Comparison of ENCODE assay signal across 8 mouse cellular contexts in genomic region chr13:109440881-109441280, GRCm38 (mm10).
DNase-seq lines count a peak whose midpoint lies in the region; ATAC-seq and TF ChIP-seq lines count a peak whose summit lies in the region.

No protein-coding gene starts in this region.

- no peaks in the 10 kb centered on the region for H3K27me3 ChIP-seq in hindbrain, embryonic 11.5 days (ENCODE audit: control insufficient read depth, insufficient read depth, low read length)
- no peaks in the 10 kb centered on the region for H3K27me3 ChIP-seq in lung, embryonic 16.5 days (ENCODE audit: control insufficient read depth, insufficient read depth, low read depth, low read length)
- H3K27me3 ChIP-seq in thymus, adult 2 months (ENCODE audit: control insufficient read depth, insufficient read depth, low read length) = no peaks in the 10 kb centered on the region

- H3K9me3 ChIP-seq in hindbrain, embryonic 11.5 days (ENCODE audit: control insufficient read depth, low read length) = no peaks in the 10 kb centered on the region
- no peaks in the 10 kb centered on the region for H3K9me3 ChIP-seq in lung, embryonic 16.5 days (ENCODE audit: control insufficient read depth, low read length)

- DNase-seq in Muller cell, postnatal 12 days (ENCODE audit: inconsistent ontology term) = peak; percentile 86
- DNase-seq in cerebellum, adult 9-11 months = peak; percentile 86
- DNase-seq in frontal cortex, postnatal 10 days (ENCODE audit: low spot score in 2 of 2) = peak; percentile 82 to 87
- peak; percentile 79 for DNase-seq in hindbrain, embryonic 11.5 days (ENCODE audit: low spot score)
- DNase-seq in layer of hippocampus, postnatal 10 days (ENCODE audit: low spot score in 2 of 2) = peak; percentile 78 to 87
- DNase-seq in ovary, adult 18-20 months (ENCODE audit: low spot score) = peak; percentile 70
- peak; percentile 76 for DNase-seq in thymus, adult 2 months

- peak overlapping the region; percentile 76 for H3K27ac ChIP-seq in hindbrain, embryonic 11.5 days (ENCODE audit: low read depth, low read length)
- peak overlapping the region; percentile 92 for H3K27ac ChIP-seq in lung, embryonic 16.5 days (ENCODE audit: low read length)
- H3K27ac ChIP-seq in thymus, adult 2 months (ENCODE audit: control insufficient read depth, insufficient read depth, low read length) = no peak overlapping the region

- peak overlapping the region; percentile 35 for H3K4me3 ChIP-seq in hindbrain, embryonic 11.5 days (ENCODE audit: low read depth, low read length)
- H3K4me3 ChIP-seq in lung, embryonic 16.5 days (ENCODE audit: low read length) = peak overlapping the region; percentile 66
- peak overlapping the region; percentile 44 for H3K4me3 ChIP-seq in thymus, adult 2 months (ENCODE audit: control insufficient read depth, insufficient read depth, low read length)

- ATAC-seq in hindbrain, embryonic 11.5 days (ENCODE audit: low FRiP score) = peak; percentile 96
- peak; percentile 98 for ATAC-seq in lung, embryonic 16.5 days (ENCODE audit: low read depth)

- H3K4me2 ChIP-seq in hindbrain, embryonic 11.5 days (replicated peaks; ENCODE audit: low read depth, low read length) = peak overlapping the region; percentile 41
- H3K4me2 ChIP-seq in lung, embryonic 16.5 days (ENCODE audit: low read depth, low read length) = peak overlapping the region; percentile 91

- 1% methylated on average over 12 of the region's 12 CpGs for WGBS in hindbrain, embryonic 11.5 days
- under 1% methylated on average over 12 of the region's 12 CpGs for WGBS in lung, embryonic 16.5 days
- under 1% methylated on average over 12 of the region's 12 CpGs for WGBS in thymus, adult 2 months

- no peaks in the 10 kb centered on the region for H3K36me3 ChIP-seq in hindbrain, embryonic 11.5 days (ENCODE audit: control insufficient read depth, insufficient read depth, low read length)
- H3K36me3 ChIP-seq in lung, embryonic 16.5 days (ENCODE audit: control insufficient read depth, insufficient read depth, low read length) = no peaks in the 10 kb centered on the region
- H3K36me3 ChIP-seq in thymus, adult 2 months (ENCODE audit: control insufficient read depth, insufficient read depth, low read length) = no peaks in the 10 kb centered on the region

- no peaks in the 10 kb centered on the region for H3K4me1 ChIP-seq in hindbrain, embryonic 11.5 days (replicated peaks; ENCODE audit: control insufficient read depth, insufficient read depth, low read length)
- H3K4me1 ChIP-seq in lung, embryonic 16.5 days (replicated peaks; ENCODE audit: control insufficient read depth, insufficient read depth, low read length) = peaks cover 7% of the 10 kb centered on the region
- H3K4me1 ChIP-seq in thymus, adult 2 months (replicated peaks; ENCODE audit: control insufficient read depth, insufficient read depth, low read length) = peaks cover 2% of the 10 kb centered on the region; the same call in 1 of the 2 replicates

- TF ChIP-seq CTCF in thymus, adult 2 months (IDR thresholded peaks at IDR 0.05; ENCODE audit: borderline replicate concordance, control insufficient read depth, extremely low read depth, insufficient read depth, low read length, poor library complexity) = 0 out of 2 replicates have a peak, but pooled peaks have one; percentile 51

- no peak for TF ChIP-seq POLR2A in thymus, adult 2 months (IDR thresholded peaks at IDR 0.05; ENCODE audit: control insufficient read depth, extremely low read depth, insufficient read depth, low read length, poor library complexity)

- peak overlapping the region; percentile 25 for H3K9ac ChIP-seq in hindbrain, embryonic 11.5 days (ENCODE audit: low read depth, low read length)
- H3K9ac ChIP-seq in lung, embryonic 16.5 days (ENCODE audit: low read length) = peak overlapping the region; percentile 68
